Mouse (Mus musculus): ENCODE data around the gene 3425401B19Rik. TPM values are rescaled to one million over a fixed set of nuclear protein-coding genes. Genes with fewer than 3 reads are reported as not detected.

3425401B19Rik gene
- total and polyA plus RNA-seq, 3 experiments: 0.04 to 0.67 (median 0.05) TPM

- no peak overlapping the region for H3K27ac ChIP-seq (ENCODE audit: insufficient read depth, low read depth)
- in situ Hi-C loops (cut with MboI; ENCODE audit: low pct_ligation_motif_present, low pct_unique_long_range_greater_than_20kb, low sequenced_read_pairs): no loop called here
Observed at GRCm38 (mm10) chr14:32716763-32717439, 31.8 kb upstream of the 3425401B19Rik start.

GRCm38 (mm10) chr14:32715489-32715888 lies 30.4 kb upstream of the 3425401B19Rik start:
- no peaks in the 10 kb centered on the region for H3K79me2 ChIP-seq (replicated peaks; ENCODE audit: control insufficient read depth, extremely low read depth, insufficient read depth, poor library complexity, severe bottlenecking)
- no peaks in the 10 kb centered on the region for H3K27me3 ChIP-seq (replicated peaks)
- H3K9me3 ChIP-seq (replicated peaks; ENCODE audit: low read length): no peaks in the 10 kb centered on the region
- H3K4me3 ChIP-seq (replicated peaks in 1 of 3; ENCODE audit: low read depth in 2 of 3, low read length in 2 of 3, poor library complexity in 1 of 3): no peak overlapping the region
- H3K36me3 ChIP-seq (replicated peaks in 1 of 2; ENCODE audit: control insufficient read depth in 1 of 2, insufficient read depth in 1 of 2, low read length in 1 of 2): no peaks in the 10 kb centered on the region
- no peak for DNase-seq (ENCODE audit: extremely low read depth)
- no peak overlapping the region for H3K9ac ChIP-seq (ENCODE audit: insufficient read depth, low read depth)
- no peak overlapping the region for H3K27ac ChIP-seq (ENCODE audit: insufficient read depth, low read depth)
- TF ChIP-seq USF1 (IDR thresholded peaks at IDR 0.05; ENCODE audit: low read depth, low read length) (no peak), RAD21 (IDR thresholded peaks at IDR 0.05; ENCODE audit: low read depth, low read length) (peak; percentile 19), KAT2A (IDR thresholded peaks at IDR 0.05; ENCODE audit: insufficient replicate concordance, low read length) (no peak), SMC3 (IDR thresholded peaks at IDR 0.05; ENCODE audit: low read depth, low read length) (peak; percentile 15; the same call in 1 of the 2 replicates), CTCF (conservative IDR thresholded peaks at IDR 0.05 in 1 of 2, IDR thresholded peaks at IDR 0.05 in 1 of 2; ENCODE audit: low read depth in 2 of 2, low read length in 2 of 2) (peak in 1 of 2 experiments; percentile 32; a peak in 2 of 4 replicates), ZNF384 (IDR thresholded peaks at IDR 0.05; ENCODE audit: low read depth, low read length) (no peak)
- dilution Hi-C loops (cut with MboI; ENCODE audit: extremely low pct_ligation_motif_present, extremely low pct_unique_long_range_greater_than_20kb, low sequenced_read_pairs) (no loop called here), in situ Hi-C loops (cut with MboI; ENCODE audit: low pct_ligation_motif_present, low pct_unique_long_range_greater_than_20kb, low sequenced_read_pairs) (no loop called here)
- H3K4me2 ChIP-seq (ENCODE audit: insufficient read depth, low read depth, poor library complexity, severe bottlenecking): no peak overlapping the region
- H3K4me1 ChIP-seq (ENCODE audit: control insufficient read depth in 1 of 2, insufficient read depth in 2 of 2): peaks cover 2 to 39% of the 10 kb centered on the region in 2 experiments; a peak in 3 of 4 replicates

More at GRCm38 (mm10) chr14:32716763-32717439, 31.8 kb upstream of the 3425401B19Rik start:
- Histone ChIP-seq H3K79me2 (replicated peaks; ENCODE audit: control insufficient read depth, extremely low read depth, insufficient read depth, poor library complexity, severe bottlenecking) (no peaks in the 10 kb centered on the region), H3K4me3 (replicated peaks in 1 of 3; ENCODE audit: low read depth in 2 of 3, low read length in 2 of 3, poor library complexity in 1 of 3) (no peak overlapping the region), H3K9me3 (replicated peaks; ENCODE audit: low read length) (no peaks in the 10 kb centered on the region), H3K9ac (ENCODE audit: insufficient read depth, low read depth) (no peak overlapping the region), H3K4me1 (ENCODE audit: control insufficient read depth in 1 of 2, insufficient read depth in 2 of 2) (peaks cover 2 to 32% of the 10 kb centered on the region in 2 experiments; a peak in 3 of 4 replicates), H3K27me3 (replicated peaks) (no peaks in the 10 kb centered on the region), H3K36me3 (replicated peaks in 1 of 2; ENCODE audit: control insufficient read depth in 1 of 2, insufficient read depth in 1 of 2, low read length in 1 of 2) (no peaks in the 10 kb centered on the region), H3K4me2 (ENCODE audit: insufficient read depth, low read depth, poor library complexity, severe bottlenecking) (peak overlapping the region; percentile 50)
- TF ChIP-seq RAD21 (IDR thresholded peaks at IDR 0.05; ENCODE audit: low read depth, low read length) (no peak), BHLHE40 (IDR thresholded peaks at IDR 0.05; ENCODE audit: low read depth, low read length) (0 out of 2 replicates have a peak, but pooled peaks have one; percentile 5), ELF1 (IDR thresholded peaks at IDR 0.05; ENCODE audit: low read depth, low read length) (no peak), SMC3 (IDR thresholded peaks at IDR 0.05; ENCODE audit: low read depth, low read length) (no peak), RCOR1 (conservative IDR thresholded peaks at IDR 0.05; ENCODE audit: low read depth, low read length) (no peak), POLR2A (IDR thresholded peaks at IDR 0.05; ENCODE audit: low read depth, low read length) (no peak), TBP (conservative IDR thresholded peaks at IDR 0.05; ENCODE audit: low read depth, low read length) (no peak), NELFE (IDR thresholded peaks at IDR 0.05; ENCODE audit: low read depth, low read length) (no peak), EP300 (IDR thresholded peaks at IDR 0.05; ENCODE audit: low read length) (no peak), USF1 (IDR thresholded peaks at IDR 0.05; ENCODE audit: low read depth, low read length) (no peak), NRF1 (IDR thresholded peaks at IDR 0.05; ENCODE audit: low read depth, low read length) (peak; percentile 24; the same call in 1 of the 2 replicates), MEF2A (IDR thresholded peaks at IDR 0.05; ENCODE audit: borderline replicate concordance, low read depth, low read length) (no peak), ZC3H11A (IDR thresholded peaks at IDR 0.05; ENCODE audit: low read depth, low read length) (no peak), ZKSCAN1 (IDR thresholded peaks at IDR 0.05; ENCODE audit: borderline replicate concordance, low read depth, low read length) (no peak)
- dilution Hi-C loops (cut with MboI; ENCODE audit: extremely low pct_ligation_motif_present, extremely low pct_unique_long_range_greater_than_20kb, low sequenced_read_pairs): no loop called here
- DNase-seq (ENCODE audit: extremely low read depth): peak; percentile 67

Data from CH12.LX (cell line).